Mouse (Mus musculus) cortical plate, adult 2 months (tissue): Measurements from ENCODE around the gene Trim8.

Experiments
- CTCF ChIP-seq: fragments of 200-500 bp; IDR thresholded peaks from 2 replicates; pipeline ENCODE4 v1.5.1; 2011; ENCODE audit warnings: mild to moderate bottlenecking, control low read depth, low read length; ENCODE audit not compliant: insufficient read depth; ENCODE audit errors: extremely low read depth
- POLR2A ChIP-seq: fragments of 200-500 bp; IDR thresholded peaks from 2 replicates; pipeline ENCODE4 v1.6.1; 2011; ENCODE audit warnings: mild to moderate bottlenecking, low read length, control low read depth; ENCODE audit not compliant: insufficient read depth; ENCODE audit errors: extremely low read depth

DNA sequence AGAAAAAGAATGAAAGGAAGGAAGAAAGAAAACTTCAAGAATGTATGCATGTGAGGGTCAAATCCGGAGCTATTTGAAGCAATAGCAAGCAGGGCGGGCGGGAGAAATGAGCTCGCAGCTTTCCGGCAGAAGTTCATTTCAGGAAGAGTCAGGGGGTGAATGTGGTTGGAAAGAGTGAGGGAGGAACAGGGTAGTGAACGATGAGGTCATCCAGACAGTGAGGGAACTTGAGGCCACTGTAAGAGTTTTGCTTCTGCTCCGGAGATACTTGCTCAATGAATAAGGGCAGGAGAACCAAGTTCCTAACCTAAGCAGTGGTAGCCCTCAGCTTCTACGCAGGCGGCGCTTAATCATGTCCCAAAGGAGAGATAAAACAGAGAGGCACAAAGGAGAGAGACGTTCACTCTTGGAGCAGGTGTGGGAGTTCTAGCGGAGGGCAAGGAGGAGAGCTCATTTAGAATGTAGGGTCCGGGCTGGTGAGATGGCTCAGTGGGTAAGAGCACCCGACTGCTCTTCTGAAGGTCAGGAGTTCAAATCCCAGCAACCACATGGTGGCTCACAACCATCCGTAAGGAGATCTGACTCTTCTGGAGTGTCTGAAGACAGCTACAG, 21.0 kb downstream of the Trim8 start:
- TF ChIP-seq POLR2A, result no peak
- TF ChIP-seq CTCF, result no peak
